Mouse (Mus musculus) E14TG2a.4 (cell line): ENCODE measurements at regions not wholly inside any gene's neighbourhood (a gene's known extent, or its start where the extent isn't known, plus 50 kb on each side); places are given as distances from the start of the nearest gene placed in this dataset.

ENCODE experiments used
- H3K27me3 ChIP-seq: 2 replicates; pipeline ENCODE4 v1.6.1; 2014; ENCODE audit warnings: low read length, control low read depth; ENCODE audit not compliant: insufficient read depth
- H3K36me3 ChIP-seq: 2 replicates; pipeline ENCODE4 v1.6.1; 2014; ENCODE audit warnings: low read length, control low read depth; ENCODE audit not compliant: insufficient read depth
- H3K4me1 ChIP-seq: replicated peaks from 2 replicates; pipeline ENCODE4 v1.6.1; 2014; ENCODE audit warnings: low read depth, low read length, control low read depth
- H3K4me3 ChIP-seq: replicated peaks from 2 replicates; pipeline ENCODE4 v1.5.1; 2014; ENCODE audit warnings: mild to moderate bottlenecking, low read length
- H3K9me3 ChIP-seq: 2 replicates; pipeline ENCODE4 v1.6.1; 2014; ENCODE audit warnings: low read length, control low read depth
- CTCF ChIP-seq: conservative IDR thresholded peaks from 2 replicates; pipeline ENCODE4 v1.5.1; 2014; ENCODE audit warnings: low read length
- NANOG ChIP-seq: IDR thresholded peaks from 2 replicates; pipeline ENCODE4 v1.6.1; 2014; ENCODE audit warnings: borderline replicate concordance, low read length, mixed read lengths
- POU5F1 ChIP-seq: IDR thresholded peaks from 2 replicates; pipeline ENCODE4 v1.6.1; 2014; ENCODE audit warnings: low read length, borderline replicate concordance

- H3K9me3 ChIP-seq = no peaks in the 10 kb centered on the region
- H3K4me1 ChIP-seq = no peaks in the 10 kb centered on the region
- no peak overlapping the region for H3K4me3 ChIP-seq
- H3K27me3 ChIP-seq = no peaks in the 10 kb centered on the region
- TF ChIP-seq NANOG (no peak), CTCF (no peak), POU5F1 (no peak)
- H3K36me3 ChIP-seq = no peaks in the 10 kb centered on the region
Observed at GRCm38 (mm10) chr13:101572809-101573590, 195.0 kb downstream of the Pik3r1 start.

- no peaks in the 10 kb centered on the region for H3K27me3 ChIP-seq
- no peaks in the 10 kb centered on the region for H3K4me1 ChIP-seq
- H3K4me3 ChIP-seq = no peak overlapping the region
- no peaks in the 10 kb centered on the region for H3K36me3 ChIP-seq
- no peaks in the 10 kb centered on the region for H3K9me3 ChIP-seq
- TF ChIP-seq CTCF (no peak), POU5F1 (no peak), NANOG (no peak)
Observed at GRCm38 (mm10) chr13:101572246-101572645, 195.8 kb downstream of the Pik3r1 start.

GRCm38 (mm10) chr13:101570034-101570433, 198.0 kb downstream of the Pik3r1 start:
- Histone ChIP-seq H3K4me3 (no peak overlapping the region), H3K9me3 (0 out of 2 replicates have a peak, but pooled peaks cover 7% of the 10 kb centered on the region), H3K36me3 (no peaks in the 10 kb centered on the region), H3K4me1 (no peaks in the 10 kb centered on the region), H3K27me3 (no peaks in the 10 kb centered on the region)
- no peak for TF ChIP-seq CTCF
- no peak for TF ChIP-seq POU5F1
- TF ChIP-seq NANOG = no peak

- TF ChIP-seq POU5F1 = no peak
- no peak for TF ChIP-seq CTCF
- TF ChIP-seq NANOG = no peak
- Histone ChIP-seq H3K36me3 (no peaks in the 10 kb centered on the region), H3K4me3 (no peak overlapping the region), H3K4me1 (no peaks in the 10 kb centered on the region), H3K27me3 (no peaks in the 10 kb centered on the region), H3K9me3 (0 out of 2 replicates have a peak, but pooled peaks cover 8% of the 10 kb centered on the region)
Observed at GRCm38 (mm10) chr13:101568985-101569631, 198.9 kb downstream of the Pik3r1 start.

- Histone ChIP-seq H3K36me3 (no peaks in the 10 kb centered on the region), H3K9me3 (0 out of 2 replicates have a peak, but pooled peaks cover 8% of the 10 kb centered on the region), H3K4me3 (no peak overlapping the region), H3K4me1 (no peaks in the 10 kb centered on the region), H3K27me3 (no peaks in the 10 kb centered on the region)
- TF ChIP-seq NANOG (no peak), CTCF (no peak), POU5F1 (no peak)
Observed at GRCm38 (mm10) chr13:101565323-101565722, 202.7 kb downstream of the Pik3r1 start.

- Histone ChIP-seq H3K9me3 (no peaks in the 10 kb centered on the region), H3K36me3 (no peaks in the 10 kb centered on the region), H3K27me3 (peaks cover 3% of the 10 kb centered on the region; the same call in 1 of the 2 replicates), H3K4me3 (no peak overlapping the region), H3K4me1 (peaks cover 4% of the 10 kb centered on the region; the same call in 1 of the 2 replicates)
- TF ChIP-seq POU5F1 (no peak), CTCF (no peak), NANOG (no peak)
Observed at GRCm38 (mm10) chr13:101555371-101555874, 212.6 kb downstream of the Pik3r1 start.

GRCm38 (mm10) chr13:101553131-101553549, 214.9 kb downstream of the Pik3r1 start:
- peaks cover 3% of the 10 kb centered on the region; the same call in 1 of the 2 replicates for H3K27me3 ChIP-seq
- TF ChIP-seq CTCF = no peak
- TF ChIP-seq POU5F1 = no peak
- no peak for TF ChIP-seq NANOG
- no peak overlapping the region for H3K4me3 ChIP-seq
- H3K4me1 ChIP-seq = peaks cover 4% of the 10 kb centered on the region; the same call in 1 of the 2 replicates
- no peaks in the 10 kb centered on the region for H3K36me3 ChIP-seq
- H3K9me3 ChIP-seq = no peaks in the 10 kb centered on the region

GRCm38 (mm10) chr13:101552451-101552850, 215.6 kb downstream of the Pik3r1 start:
- H3K4me3 ChIP-seq = no peak overlapping the region
- H3K36me3 ChIP-seq = no peaks in the 10 kb centered on the region
- TF ChIP-seq NANOG (no peak), CTCF (no peak), POU5F1 (no peak)
- H3K4me1 ChIP-seq = peaks cover 4% of the 10 kb centered on the region; the same call in 1 of the 2 replicates
- H3K27me3 ChIP-seq = peaks cover 3% of the 10 kb centered on the region; the same call in 1 of the 2 replicates
- H3K9me3 ChIP-seq = no peaks in the 10 kb centered on the region
